Mouse (Mus musculus): Measurements from ENCODE around the gene Fn3k. TPM values are rescaled to one million over a fixed set of nuclear protein-coding genes. Genes with fewer than 3 reads are reported as not detected.
A peak's percentile ranks its signal among the peaks of the same experiment; 100 is the strongest.

Gene Fn3k
- polyA plus RNA-seq, 1 experiment from 2014 or later = 1.7 TPM

DNA sequence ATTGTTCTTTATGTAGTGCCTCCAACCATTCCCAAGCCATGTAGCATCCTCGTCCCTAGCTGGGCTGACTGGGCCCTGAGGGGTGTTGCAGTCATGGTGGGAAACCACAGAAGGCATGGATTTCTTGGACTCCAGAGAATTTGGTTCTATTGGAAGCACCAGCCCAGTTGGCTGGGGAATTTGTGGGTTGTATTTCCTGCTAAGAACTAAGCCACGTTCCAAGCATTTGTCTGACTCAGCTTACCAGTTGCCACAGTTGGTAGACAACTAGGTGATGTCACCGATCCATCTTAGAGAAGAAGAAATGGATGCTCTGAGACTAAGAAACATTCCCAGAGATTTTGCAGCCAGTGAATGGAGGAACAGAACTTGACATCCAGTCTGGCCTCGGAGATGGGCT is 6.9 kb downstream of the Fn3k start:
- WGBS = 88% methylated on average over 4 of the region's 4 CpGs
- no peak overlapping the region for H3K4me2 ChIP-seq (ENCODE audit: low read depth, low read length, severe bottlenecking)
- no peak overlapping the region for H3K4me3 ChIP-seq (ENCODE audit: low read depth, low read length)
- DNase-seq (ENCODE audit: low spot score) = no peak
- H3K4me1 ChIP-seq (replicated peaks; ENCODE audit: control insufficient read depth, insufficient read depth, low read length) = no peaks in the 10 kb centered on the region; the same call in 1 of the 2 replicates
- H3K27ac ChIP-seq (ENCODE audit: low read depth, low read length) = no peak overlapping the region
- no peaks in the 10 kb centered on the region for H3K27me3 ChIP-seq (ENCODE audit: control insufficient read depth, insufficient read depth, low read length)
- no peak for ATAC-seq (replicated peaks; ENCODE audit: low FRiP score)
- no peak overlapping the region for H3K9ac ChIP-seq (ENCODE audit: low read length)
- no peaks in the 10 kb centered on the region for H3K36me3 ChIP-seq (ENCODE audit: control insufficient read depth, insufficient read depth, low read length)
- H3K9me3 ChIP-seq (ENCODE audit: control insufficient read depth, low read length) = no peaks in the 10 kb centered on the region

GRCm38 (mm10) chr11:121442076-121442475 is 7.4 kb downstream of the Fn3k start:
- DNase-seq (ENCODE audit: low spot score) (no peak), ATAC-seq (replicated peaks; ENCODE audit: low FRiP score) (no peak)
- WGBS = 75% methylated on average over 2 of the region's 2 CpGs
- Histone ChIP-seq H3K27me3 (ENCODE audit: control insufficient read depth, insufficient read depth, low read length) (no peaks in the 10 kb centered on the region), H3K4me1 (replicated peaks; ENCODE audit: control insufficient read depth, insufficient read depth, low read length) (no peaks in the 10 kb centered on the region; the same call in 1 of the 2 replicates), H3K9ac (ENCODE audit: low read length) (no peak overlapping the region), H3K27ac (ENCODE audit: low read depth, low read length) (no peak overlapping the region), H3K4me3 (ENCODE audit: low read depth, low read length) (no peak overlapping the region), H3K4me2 (ENCODE audit: low read depth, low read length, severe bottlenecking) (no peak overlapping the region), H3K36me3 (ENCODE audit: control insufficient read depth, insufficient read depth, low read length) (no peaks in the 10 kb centered on the region), H3K9me3 (ENCODE audit: control insufficient read depth, low read length) (no peaks in the 10 kb centered on the region)

DNA sequence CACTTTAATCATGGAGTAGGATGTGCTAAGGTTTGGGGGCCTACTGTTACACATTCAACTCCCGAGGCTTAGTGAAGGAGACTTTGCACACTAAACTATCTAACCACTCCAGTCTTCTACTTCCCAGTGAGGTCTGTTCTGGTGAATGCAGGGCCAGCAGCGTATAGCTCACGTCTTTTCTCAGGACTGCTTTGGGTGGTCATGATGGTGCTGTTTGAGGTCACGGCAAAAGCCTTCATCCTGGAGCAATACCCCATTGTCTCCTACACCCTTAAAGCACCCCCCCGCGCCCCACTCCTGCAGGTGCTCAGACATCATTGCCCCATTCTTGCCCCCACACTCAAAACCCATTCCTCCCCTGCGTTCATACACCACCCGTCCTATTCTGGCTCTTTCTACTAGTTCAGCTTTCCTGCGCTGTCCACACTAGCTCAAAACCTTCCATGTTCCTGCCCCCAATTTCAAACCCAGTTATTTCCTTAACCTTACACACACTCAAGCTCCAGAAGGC is 16.6 kb downstream of the Fn3k start:
- Histone ChIP-seq H3K4me1 (replicated peaks; ENCODE audit: control insufficient read depth, insufficient read depth, low read length) (peaks cover 7% of the 10 kb centered on the region; the same call in 1 of the 2 replicates), H3K4me2 (ENCODE audit: low read depth, low read length, severe bottlenecking) (peak overlapping the region; percentile 65), H3K36me3 (ENCODE audit: control insufficient read depth, insufficient read depth, low read length) (no peaks in the 10 kb centered on the region), H3K9ac (ENCODE audit: low read length) (peak overlapping the region; percentile 79; the same call in 1 of the 2 replicates), H3K9me3 (ENCODE audit: control insufficient read depth, low read length) (no peaks in the 10 kb centered on the region), H3K27me3 (ENCODE audit: control insufficient read depth, insufficient read depth, low read length) (no peaks in the 10 kb centered on the region), H3K4me3 (ENCODE audit: low read depth, low read length) (peak overlapping the region; percentile 86), H3K27ac (ENCODE audit: low read depth, low read length) (no peak overlapping the region; the same call in 1 of the 2 replicates)
- WGBS = 17% methylated on average over 9 of the region's 9 CpGs
- no peak; the same call in 1 of the 2 replicates for ATAC-seq (replicated peaks; ENCODE audit: low FRiP score)
- no peak for DNase-seq (ENCODE audit: low spot score)

GRCm38 (mm10) chr11:121451753-121452635 is 17.3 kb downstream of the Fn3k start, which contains the start of gene Tbcd:
Tbcd (plus strand) TSS chr11:121451949.
- H3K4me2 ChIP-seq (ENCODE audit: low read depth, low read length, severe bottlenecking) = peak within 1 kb of the TSS; percentile 65
- H3K27ac ChIP-seq (ENCODE audit: low read depth, low read length) = peak within 1 kb of the TSS; percentile 77
- peak within 1 kb of the TSS; percentile 79 for H3K9ac ChIP-seq (ENCODE audit: low read length)
- no peaks in the 10 kb centered on the region for H3K9me3 ChIP-seq (ENCODE audit: control insufficient read depth, low read length)
- DNase-seq (ENCODE audit: low spot score) (peak; percentile 94), ATAC-seq (replicated peaks; ENCODE audit: low FRiP score) (peak; percentile 98)
- peaks cover 7% of the 10 kb centered on the region; the same call in 1 of the 2 replicates for H3K4me1 ChIP-seq (replicated peaks; ENCODE audit: control insufficient read depth, insufficient read depth, low read length)
- H3K36me3 ChIP-seq (ENCODE audit: control insufficient read depth, insufficient read depth, low read length) = no peaks in the 10 kb centered on the region
- peak within 1 kb of the TSS; percentile 86 for H3K4me3 ChIP-seq (ENCODE audit: low read depth, low read length)
- under 1% methylated on average over 58 of the region's 58 CpGs for WGBS
- H3K27me3 ChIP-seq (ENCODE audit: control insufficient read depth, insufficient read depth, low read length) = no peaks in the 10 kb centered on the region

DNA sequence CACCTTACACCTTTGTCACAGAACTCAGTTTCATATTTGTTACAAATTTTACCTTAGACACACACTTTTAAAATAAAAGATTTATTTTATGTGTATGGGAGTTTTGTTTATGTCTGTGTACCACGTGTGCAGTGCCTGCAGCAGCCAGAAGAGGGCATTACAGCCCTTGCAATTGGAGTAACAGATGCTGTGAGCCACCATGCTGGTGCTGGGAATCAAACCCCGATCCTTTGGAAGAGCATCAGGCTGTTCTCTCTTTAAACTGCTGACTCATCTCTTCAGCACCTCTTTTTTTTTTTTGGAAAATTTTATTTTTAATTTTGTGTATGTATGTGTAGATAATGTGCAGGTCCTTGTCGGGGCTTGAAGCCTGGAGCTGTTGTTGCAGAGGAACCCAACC is 23.2 kb downstream of the Fn3k start:
- no peak overlapping the region for H3K27ac ChIP-seq (ENCODE audit: low read depth, low read length)
- no peaks in the 10 kb centered on the region for H3K27me3 ChIP-seq (ENCODE audit: control insufficient read depth, insufficient read depth, low read length)
- no peak overlapping the region for H3K9ac ChIP-seq (ENCODE audit: low read length)
- no peak overlapping the region for H3K4me2 ChIP-seq (ENCODE audit: low read depth, low read length, severe bottlenecking)
- WGBS = 94% methylated on average over 3 of the region's 3 CpGs
- H3K36me3 ChIP-seq (ENCODE audit: control insufficient read depth, insufficient read depth, low read length) = peaks cover 8% of the 10 kb centered on the region
- ATAC-seq (replicated peaks; ENCODE audit: low FRiP score) (no peak), DNase-seq (ENCODE audit: low spot score) (no peak)
- no peaks in the 10 kb centered on the region for H3K9me3 ChIP-seq (ENCODE audit: control insufficient read depth, low read length)
- H3K4me1 ChIP-seq (replicated peaks; ENCODE audit: control insufficient read depth, insufficient read depth, low read length) = no peaks in the 10 kb centered on the region
- H3K4me3 ChIP-seq (ENCODE audit: low read depth, low read length) = no peak overlapping the region

GRCm38 (mm10) chr11:121467408-121467807 is 32.7 kb downstream of the Fn3k start:
- Histone ChIP-seq H3K9ac (ENCODE audit: low read length) (no peak overlapping the region), H3K4me1 (replicated peaks; ENCODE audit: control insufficient read depth, insufficient read depth, low read length) (no peaks in the 10 kb centered on the region), H3K9me3 (ENCODE audit: control insufficient read depth, low read length) (no peaks in the 10 kb centered on the region), H3K36me3 (ENCODE audit: control insufficient read depth, insufficient read depth, low read length) (peaks cover 4% of the 10 kb centered on the region), H3K4me2 (ENCODE audit: low read depth, low read length, severe bottlenecking) (no peak overlapping the region), H3K27me3 (ENCODE audit: control insufficient read depth, insufficient read depth, low read length) (no peaks in the 10 kb centered on the region), H3K4me3 (ENCODE audit: low read depth, low read length) (no peak overlapping the region), H3K27ac (ENCODE audit: low read depth, low read length) (no peak overlapping the region)
- no peak for ATAC-seq (replicated peaks; ENCODE audit: low FRiP score)
- 89% methylated on average over 6 of the region's 6 CpGs for WGBS
- no peak for DNase-seq (ENCODE audit: low spot score)

DNA sequence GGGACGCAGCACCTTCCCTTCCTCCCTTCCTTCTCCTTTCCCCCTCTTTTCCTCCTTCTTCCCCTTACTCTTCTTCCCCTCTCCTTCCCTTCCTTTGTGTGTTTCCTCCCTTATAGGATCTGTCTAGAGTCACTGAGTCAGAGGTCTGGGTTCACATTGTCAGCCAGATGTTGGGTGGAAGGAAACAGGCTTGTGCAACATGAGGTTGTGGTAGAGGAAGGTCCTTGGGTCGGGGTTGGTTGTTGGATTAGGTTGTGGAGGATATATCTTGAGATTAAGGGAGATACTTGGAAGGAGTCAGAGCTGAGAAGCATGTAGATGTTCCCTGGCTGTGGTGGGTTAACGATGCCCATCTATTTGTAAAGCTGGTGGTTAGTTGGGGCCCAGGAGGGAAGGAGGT is 40.1 kb downstream of the Fn3k start:
- WGBS = 91% methylated on average over 3 of the region's 3 CpGs
- Histone ChIP-seq H3K27ac (ENCODE audit: low read depth, low read length) (no peak overlapping the region), H3K4me2 (ENCODE audit: low read depth, low read length, severe bottlenecking) (no peak overlapping the region), H3K4me3 (ENCODE audit: low read depth, low read length) (no peak overlapping the region), H3K27me3 (ENCODE audit: control insufficient read depth, insufficient read depth, low read length) (no peaks in the 10 kb centered on the region), H3K9me3 (ENCODE audit: control insufficient read depth, low read length) (no peaks in the 10 kb centered on the region), H3K4me1 (replicated peaks; ENCODE audit: control insufficient read depth, insufficient read depth, low read length) (no peaks in the 10 kb centered on the region), H3K36me3 (ENCODE audit: control insufficient read depth, insufficient read depth, low read length) (no peaks in the 10 kb centered on the region; the same call in 1 of the 2 replicates), H3K9ac (ENCODE audit: low read length) (no peak overlapping the region)
- ATAC-seq (replicated peaks; ENCODE audit: low FRiP score) = no peak
- DNase-seq (ENCODE audit: low spot score) = no peak

DNA sequence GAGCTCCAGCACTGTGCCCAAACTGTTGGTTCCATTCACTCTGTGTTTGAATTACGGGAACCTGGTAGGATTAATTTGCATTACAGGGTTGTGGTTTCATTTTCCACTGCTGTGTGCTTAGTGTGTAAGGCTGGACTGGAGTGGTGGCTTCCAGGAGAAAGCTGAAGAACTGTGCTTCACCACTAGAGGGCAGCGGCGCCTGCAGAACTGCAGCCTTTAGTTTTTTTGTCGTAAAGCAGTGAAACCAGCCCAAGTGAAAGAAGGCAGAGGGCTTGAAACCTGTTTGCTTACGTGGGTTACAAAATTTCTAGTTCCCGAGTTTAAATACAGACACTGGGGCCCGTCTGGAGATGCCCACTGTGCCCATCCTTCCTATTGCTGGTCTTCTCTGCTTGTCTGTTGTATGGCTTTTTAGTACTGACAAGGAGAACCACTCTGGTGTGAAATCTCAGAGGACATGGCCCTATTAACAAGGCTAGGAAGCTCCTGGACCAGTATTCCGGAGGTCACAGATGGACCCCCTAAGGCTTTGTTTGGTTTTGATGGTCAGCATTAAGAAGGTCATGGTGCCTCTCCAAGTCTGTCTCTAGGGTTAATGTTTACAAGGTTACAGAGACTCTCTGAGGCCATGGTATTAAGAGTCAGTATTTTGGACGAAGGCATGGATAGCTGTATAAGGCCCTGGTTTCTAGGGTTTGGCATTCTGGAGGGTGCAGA is 41.1 kb downstream of the Fn3k start:
- Histone ChIP-seq H3K27ac (ENCODE audit: low read depth, low read length) (no peak overlapping the region), H3K9me3 (ENCODE audit: control insufficient read depth, low read length) (no peaks in the 10 kb centered on the region), H3K27me3 (ENCODE audit: control insufficient read depth, insufficient read depth, low read length) (no peaks in the 10 kb centered on the region), H3K9ac (ENCODE audit: low read length) (no peak overlapping the region), H3K36me3 (ENCODE audit: control insufficient read depth, insufficient read depth, low read length) (no peaks in the 10 kb centered on the region; the same call in 1 of the 2 replicates), H3K4me3 (ENCODE audit: low read depth, low read length) (no peak overlapping the region), H3K4me1 (replicated peaks; ENCODE audit: control insufficient read depth, insufficient read depth, low read length) (no peaks in the 10 kb centered on the region), H3K4me2 (ENCODE audit: low read depth, low read length, severe bottlenecking) (no peak overlapping the region)
- no peak; the same call in 1 of the 2 replicates for ATAC-seq (replicated peaks; ENCODE audit: low FRiP score)
- DNase-seq (ENCODE audit: low spot score) = peak; percentile 81
- WGBS = 38% methylated on average over 9 of the region's 9 CpGs
